Mouse (Mus musculus): ENCODE measurements around the gene Camkv. TPM values are rescaled to one million over a fixed set of nuclear protein-coding genes. Genes with fewer than 3 reads are reported as not detected.
A peak's percentile ranks its signal among the peaks of the same experiment; 100 is the strongest.

The Camkv gene
- polyA plus RNA-seq, 1 experiment = 0.06 TPM

DNA sequence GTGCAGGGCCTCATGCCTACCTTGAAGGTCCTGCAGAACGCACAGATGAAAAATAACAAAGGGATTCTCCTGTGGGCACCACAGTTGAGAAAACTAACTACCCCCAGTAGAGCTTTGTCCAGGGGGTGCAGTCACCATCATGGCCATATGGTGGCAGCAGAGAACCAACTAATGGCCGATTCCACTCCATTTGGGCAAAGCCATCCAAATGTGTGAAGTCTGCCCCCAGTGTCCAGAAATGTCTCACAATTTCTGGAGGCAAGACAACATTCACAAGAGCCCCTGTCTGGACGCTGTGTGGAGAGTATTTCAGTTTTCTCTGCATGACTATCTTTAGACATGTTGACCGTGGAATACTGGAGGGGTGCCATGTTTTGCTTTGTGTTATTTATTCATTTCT, 30.7 kb upstream of the Camkv start:
- Histone ChIP-seq H3K36me3 (ENCODE audit: control insufficient read depth, insufficient read depth) (no peaks in the 10 kb centered on the region), H3K79me2 (ENCODE audit: control insufficient read depth, insufficient read depth) (no peaks in the 10 kb centered on the region), H3K4me3 (no peak overlapping the region), H3K27me3 (ENCODE audit: control insufficient read depth, insufficient read depth, insufficient read length) (no peaks in the 10 kb centered on the region), H3ac (ENCODE audit: control insufficient read depth, insufficient read length) (no peak overlapping the region), H3K4me2 (ENCODE audit: low read depth) (peak overlapping the region; percentile 13)
- TF ChIP-seq USF1 (IDR thresholded peaks at IDR 0.05; ENCODE audit: low read depth) (no peak), SRF (IDR thresholded peaks at IDR 0.05; ENCODE audit: control insufficient read depth, insufficient read length, low read depth) (peak; percentile 29)

- Histone ChIP-seq H3K79me2 (ENCODE audit: control insufficient read depth, insufficient read depth) (no peaks in the 10 kb centered on the region), H3K4me3 (no peak within 1 kb of the TSS), H3K36me3 (ENCODE audit: control insufficient read depth, insufficient read depth) (no peaks in the 10 kb centered on the region), H3ac (ENCODE audit: control insufficient read depth, insufficient read length) (no peak within 1 kb of the TSS), H3K27me3 (ENCODE audit: control insufficient read depth, insufficient read depth, insufficient read length) (no peaks in the 10 kb centered on the region), H3K4me2 (ENCODE audit: low read depth) (peak within 1 kb of the TSS; percentile 42)
- no peak for TF ChIP-seq MAX (IDR thresholded peaks at IDR 0.05; ENCODE audit: low read depth)
- TF ChIP-seq USF1 (IDR thresholded peaks at IDR 0.05; ENCODE audit: low read depth) = no peak
- no peak for TF ChIP-seq TCF3 (IDR thresholded peaks at IDR 0.05; ENCODE audit: insufficient read length, low read depth)
- no peak for TF ChIP-seq REST (IDR thresholded peaks at IDR 0.05; ENCODE audit: insufficient read depth, insufficient read length)
- no peak for TF ChIP-seq TCF12 (IDR thresholded peaks at IDR 0.05; ENCODE audit: insufficient read depth, poor library complexity, severe bottlenecking)
- no peak for TF ChIP-seq POLR2AphosphoS2 (IDR thresholded peaks at IDR 0.05; ENCODE audit: insufficient read length, low read depth)
- no peak for TF ChIP-seq E2F4 (IDR thresholded peaks at IDR 0.05; ENCODE audit: insufficient read depth)
- no peak for TF ChIP-seq CEBPB (IDR thresholded peaks at IDR 0.05; ENCODE audit: insufficient read depth, poor library complexity, severe bottlenecking)
- TF ChIP-seq MYOG (IDR thresholded peaks at IDR 0.05; ENCODE audit: control insufficient read depth in 1 of 3, insufficient read depth in 1 of 3, insufficient read length in 2 of 3, low read depth in 2 of 3) = no peak
Measured at GRCm38 (mm10) chr9:107906252-107906966, 29.1 kb upstream of the Camkv start, which contains the start of gene Mst1r. Gene Mst1r (plus strand): TSS chr9:107906873.

DNA sequence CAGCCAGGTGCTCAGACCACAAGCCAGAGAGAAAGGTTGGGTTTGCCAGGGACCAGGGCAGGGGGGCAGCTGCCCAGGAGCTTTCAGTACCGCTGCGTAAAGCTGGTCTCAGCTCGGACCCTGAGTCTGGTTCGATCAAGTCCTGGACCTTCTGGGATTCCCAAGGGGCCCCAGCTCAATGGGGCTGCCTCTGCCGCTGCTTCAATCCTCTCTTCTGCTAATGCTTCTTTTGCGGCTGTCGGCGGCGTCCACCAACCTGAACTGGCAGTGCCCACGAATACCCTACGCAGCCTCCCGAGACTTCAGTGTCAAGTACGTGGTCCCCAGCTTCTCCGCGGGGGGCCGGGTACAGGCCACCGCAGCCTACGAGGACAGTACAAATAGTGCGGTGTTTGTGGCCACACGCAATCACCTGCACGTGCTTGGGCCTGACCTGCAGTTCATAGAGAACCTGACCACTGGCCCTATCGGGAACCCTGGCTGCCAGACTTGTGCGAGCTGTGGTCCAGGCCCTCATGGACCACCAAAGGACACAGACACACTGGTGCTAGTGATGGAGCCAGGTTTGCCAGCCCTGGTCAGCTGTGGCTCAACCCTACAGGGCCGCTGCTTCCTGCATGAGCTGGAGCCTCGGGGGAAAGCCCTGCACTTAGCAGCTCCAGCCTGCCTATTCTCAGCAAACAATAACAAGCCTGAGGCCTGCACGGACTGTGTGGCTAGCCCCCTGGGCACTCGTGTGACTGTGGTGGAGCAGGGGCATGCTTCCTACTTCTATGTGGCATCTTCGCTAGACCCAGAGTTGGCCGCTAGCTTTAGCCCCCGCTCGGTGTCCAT, 28.3 kb upstream of the Camkv start:
- Histone ChIP-seq H3K36me3 (ENCODE audit: control insufficient read depth, insufficient read depth) (no peaks in the 10 kb centered on the region), H3K4me2 (ENCODE audit: low read depth) (peak overlapping the region; percentile 42), H3ac (ENCODE audit: control insufficient read depth, insufficient read length) (no peak overlapping the region), H3K27me3 (ENCODE audit: control insufficient read depth, insufficient read depth, insufficient read length) (peaks cover 6% of the 10 kb centered on the region), H3K79me2 (ENCODE audit: control insufficient read depth, insufficient read depth) (no peaks in the 10 kb centered on the region), H3K4me3 (no peak overlapping the region)
- no peak for TF ChIP-seq MAX (IDR thresholded peaks at IDR 0.05; ENCODE audit: low read depth)
- TF ChIP-seq USF1 (IDR thresholded peaks at IDR 0.05; ENCODE audit: low read depth) = no peak
- TF ChIP-seq MYOD1 (IDR thresholded peaks at IDR 0.05; ENCODE audit: control insufficient read depth in 1 of 3, insufficient read length in 2 of 3, low read depth in 2 of 3) = no peak

GRCm38 (mm10) chr9:107907801-107908120, 27.7 kb upstream of the Camkv start:
- no peak for TF ChIP-seq SRF (IDR thresholded peaks at IDR 0.05; ENCODE audit: control insufficient read depth, insufficient read length, low read depth)
- Histone ChIP-seq H3K27me3 (ENCODE audit: control insufficient read depth, insufficient read depth, insufficient read length) (peaks cover 12% of the 10 kb centered on the region), H3ac (ENCODE audit: control insufficient read depth, insufficient read length) (no peak overlapping the region), H3K4me3 (no peak overlapping the region), H3K4me2 (ENCODE audit: low read depth) (no peak overlapping the region), H3K36me3 (ENCODE audit: control insufficient read depth, insufficient read depth) (no peaks in the 10 kb centered on the region), H3K79me2 (ENCODE audit: control insufficient read depth, insufficient read depth) (no peaks in the 10 kb centered on the region)

GRCm38 (mm10) chr9:107908410-107909158, 26.9 kb upstream of the Camkv start:
- Histone ChIP-seq H3K79me2 (ENCODE audit: control insufficient read depth, insufficient read depth) (no peaks in the 10 kb centered on the region), H3K27me3 (ENCODE audit: control insufficient read depth, insufficient read depth, insufficient read length) (peaks cover 20% of the 10 kb centered on the region), H3K4me2 (ENCODE audit: low read depth) (no peak overlapping the region), H3ac (ENCODE audit: control insufficient read depth, insufficient read length) (no peak overlapping the region), H3K36me3 (ENCODE audit: control insufficient read depth, insufficient read depth) (no peaks in the 10 kb centered on the region), H3K4me3 (no peak overlapping the region)
- TF ChIP-seq TCF3 (IDR thresholded peaks at IDR 0.05; ENCODE audit: insufficient read length, low read depth) (no peak), POLR2AphosphoS2 (IDR thresholded peaks at IDR 0.05; ENCODE audit: insufficient read length, low read depth) (no peak)

Data from myocyte (in vitro differentiated cells).